Mouse (Mus musculus) macrophage (primary cell): ENCODE data around the gene Afap1. TPM values are rescaled to one million over a fixed set of nuclear protein-coding genes. Genes with fewer than 3 reads are reported as not detected.

Experiments used
- H3K27ac ChIP-seq: fragments of 350-480 bp; formaldehyde crosslinking; 2 replicates; pipeline ENCODE4 v1.9.0; 2021
- H3K36me3 ChIP-seq: fragments of 350-480 bp; formaldehyde crosslinking; 2 replicates; pipeline ENCODE4 v1.9.0; 2021; ENCODE audit errors: inconsistent target
- H3K4me3 ChIP-seq: fragments of 350-480 bp; formaldehyde crosslinking; 2 replicates; pipeline ENCODE4 v1.9.0; 2021; ENCODE audit errors: inconsistent target
- H3K79me2 ChIP-seq: fragments of 350-480 bp; formaldehyde crosslinking; 2 replicates; pipeline ENCODE4 v1.9.0; 2021; ENCODE audit errors: inconsistent target
- WGBS: methylation state at CpG from one replicate; pipeline ENCODE4 v1.1.7; 2026; ENCODE audit warnings: inconsistent platforms; ENCODE audit not compliant: missing documents; 5-methylcytosine and 5-hydroxymethylcytosine counted together
- polyA plus RNA-seq: library from polyadenylated mRNA; stranded (reverse); fragments of 250-400 nt; gene quantifications from 3 replicates; pipeline ENCODE4 v1.2.4, GENCODE M21; 2018; ENCODE audit warnings: inconsistent platforms

Afap1 gene
- polyA plus RNA-seq, 1 experiment from 2014 or later: 0.86 TPM

DNA sequence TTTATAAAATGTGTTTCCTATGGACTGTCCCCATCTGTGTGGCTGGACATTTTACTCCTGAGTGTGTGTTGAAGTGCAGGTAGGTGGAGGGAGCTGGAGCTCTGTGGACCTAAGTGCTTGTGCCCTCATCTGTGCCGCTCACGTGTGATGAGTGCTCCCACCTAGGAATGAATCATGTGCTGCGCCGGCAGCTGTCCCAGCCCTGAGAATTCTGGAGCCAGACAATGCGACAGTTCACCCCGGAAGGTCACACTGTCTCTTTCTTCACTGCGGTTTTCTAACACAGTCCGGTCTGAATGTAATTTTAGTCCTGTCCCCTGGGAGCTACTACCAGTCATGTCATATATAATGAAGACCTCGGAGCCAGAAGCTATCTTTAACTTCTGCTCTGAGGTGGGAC, 70.5 kb downstream of the Afap1 start:
- no peaks in the 10 kb centered on the region for H3K79me2 ChIP-seq
- 93% methylated on average over 9 of the region's 9 CpGs for WGBS
- no peak overlapping the region for H3K4me3 ChIP-seq
- H3K36me3 ChIP-seq: no peaks in the 10 kb centered on the region
- no peak overlapping the region for H3K27ac ChIP-seq

DNA sequence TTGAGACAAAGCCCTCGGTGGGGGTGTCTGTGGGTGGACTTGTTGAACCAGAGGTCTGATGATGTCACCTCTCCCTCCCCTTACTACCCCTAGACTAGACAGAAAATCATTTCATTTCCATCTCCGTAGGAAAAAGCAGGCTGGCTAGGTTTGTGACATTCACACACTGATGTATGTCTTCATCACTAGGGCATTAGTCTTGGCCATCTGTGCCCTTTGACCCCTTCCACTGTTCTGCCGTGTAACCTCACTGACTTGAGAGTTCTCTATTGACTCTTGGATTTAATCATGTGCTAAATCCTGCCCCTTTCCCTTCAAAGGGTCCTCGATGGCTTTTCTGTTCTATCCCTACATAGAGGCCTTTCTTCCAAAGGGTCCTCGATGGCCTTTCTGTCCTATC, 71.9 kb downstream of the Afap1 start:
- 80% methylated on average over 5 of the region's 5 CpGs for WGBS
- no peaks in the 10 kb centered on the region for H3K79me2 ChIP-seq

DNA sequence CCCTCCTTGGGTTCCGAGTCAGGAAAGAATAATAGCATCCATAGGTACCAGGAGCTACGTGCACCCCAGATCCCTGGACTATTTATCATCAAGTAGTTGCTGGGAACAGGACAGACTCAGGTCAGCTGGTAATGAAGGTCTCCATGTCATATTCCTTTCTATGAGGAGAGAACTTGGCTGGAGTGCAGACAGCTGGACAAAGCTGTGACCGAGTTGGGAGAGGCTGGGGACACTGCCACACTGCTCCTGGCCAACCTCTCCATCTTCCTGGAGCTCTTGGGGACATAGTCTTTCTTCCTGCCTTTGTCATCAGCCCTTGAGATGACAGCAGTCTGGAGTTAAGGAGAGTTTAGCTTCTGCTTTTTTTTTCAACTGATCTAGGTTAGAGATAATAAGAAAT, 76.7 kb downstream of the Afap1 start:
- no peaks in the 10 kb centered on the region for H3K36me3 ChIP-seq
- no peaks in the 10 kb centered on the region for H3K79me2 ChIP-seq
- no peak overlapping the region for H3K27ac ChIP-seq
- no peak overlapping the region for H3K4me3 ChIP-seq
- 92% methylated on average over 3 of the region's 3 CpGs for WGBS

More for the DNA sequence above, 71.9 kb downstream of the Afap1 start:
- Histone ChIP-seq H3K36me3 (no peaks in the 10 kb centered on the region), H3K4me3 (no peak overlapping the region), H3K27ac (no peak overlapping the region)

- H3K79me2 ChIP-seq: no peaks in the 10 kb centered on the region
- no peaks in the 10 kb centered on the region for H3K36me3 ChIP-seq
- 76% methylated on average over 12 of the region's 12 CpGs for WGBS
- no peak overlapping the region for H3K27ac ChIP-seq
- no peak overlapping the region for H3K4me3 ChIP-seq
Measured at GRCm38 (mm10) chr5:35970380-35971105, 77.4 kb downstream of the Afap1 start.

GRCm38 (mm10) chr5:35971841-35972578, 78.9 kb downstream of the Afap1 start:
- Histone ChIP-seq H3K36me3 (no peaks in the 10 kb centered on the region), H3K4me3 (no peak overlapping the region), H3K27ac (no peak overlapping the region), H3K79me2 (no peaks in the 10 kb centered on the region)
- 65% methylated on average over 10 of the region's 10 CpGs for WGBS

DNA sequence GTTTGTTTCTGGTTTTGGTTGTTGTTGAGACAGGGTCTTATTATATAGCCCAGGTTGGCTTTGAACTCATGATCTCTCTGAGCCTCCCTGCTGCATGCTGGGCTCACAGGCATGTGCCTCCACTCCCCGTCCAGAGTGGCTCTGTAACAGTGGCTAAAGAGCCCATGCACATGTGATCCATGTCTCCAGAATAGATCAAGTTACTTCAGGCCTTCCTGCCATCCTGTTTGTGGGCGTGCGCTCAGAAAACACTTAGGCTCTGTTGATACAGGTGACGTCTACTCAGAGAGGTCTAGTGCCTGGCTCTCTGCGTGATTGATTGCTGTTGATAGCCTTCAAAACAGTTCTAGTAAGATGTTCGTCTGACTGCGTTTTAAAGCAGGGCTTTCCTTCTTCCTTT, 79.6 kb downstream of the Afap1 start:
- 91% methylated on average over 7 of the region's 7 CpGs for WGBS
- H3K27ac ChIP-seq: no peak overlapping the region
- no peaks in the 10 kb centered on the region for H3K36me3 ChIP-seq
- no peak overlapping the region for H3K4me3 ChIP-seq
- no peaks in the 10 kb centered on the region for H3K79me2 ChIP-seq

GRCm38 (mm10) chr5:35973800-35974199, 80.7 kb downstream of the Afap1 start:
- Histone ChIP-seq H3K79me2 (no peaks in the 10 kb centered on the region), H3K4me3 (no peak overlapping the region), H3K27ac (no peak overlapping the region), H3K36me3 (no peaks in the 10 kb centered on the region)
- 20% methylated on average over 12 of the region's 12 CpGs for WGBS

GRCm38 (mm10) chr5:35974265-35974664, 81.1 kb downstream of the Afap1 start:
- Histone ChIP-seq H3K36me3 (no peaks in the 10 kb centered on the region), H3K79me2 (no peaks in the 10 kb centered on the region), H3K4me3 (no peak overlapping the region), H3K27ac (no peak overlapping the region)
- 82% methylated on average over 15 of the region's 15 CpGs for WGBS

- no peaks in the 10 kb centered on the region for H3K79me2 ChIP-seq
- 15% methylated on average over 5 of the region's 5 CpGs for WGBS
- no peaks in the 10 kb centered on the region for H3K36me3 ChIP-seq
- no peak overlapping the region for H3K4me3 ChIP-seq
- no peak overlapping the region for H3K27ac ChIP-seq
Measured at GRCm38 (mm10) chr5:35975681-35976080, 82.6 kb downstream of the Afap1 start.

DNA sequence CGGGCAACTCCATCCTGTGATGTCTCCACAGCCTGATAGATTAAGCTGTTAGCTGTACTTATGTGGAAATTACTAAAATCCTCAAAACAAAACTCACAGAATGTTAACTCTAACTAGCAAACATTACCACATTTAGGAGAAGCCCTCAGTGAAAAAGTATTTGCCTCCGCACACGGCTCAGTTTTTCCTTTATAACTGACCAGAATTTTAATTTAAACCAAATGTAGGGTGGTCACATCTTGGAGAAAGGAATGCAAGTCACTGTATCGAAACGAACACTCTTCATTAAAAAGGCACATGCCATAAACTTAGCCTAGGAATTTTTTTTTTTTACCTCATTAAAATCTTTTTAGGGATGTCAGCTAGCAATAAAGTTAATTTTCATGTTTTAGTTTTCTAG, 87.4 kb downstream of the Afap1 start:
- WGBS: 98% methylated on average over 5 of the region's 5 CpGs
- Histone ChIP-seq H3K4me3 (no peak overlapping the region), H3K36me3 (no peaks in the 10 kb centered on the region), H3K79me2 (no peaks in the 10 kb centered on the region), H3K27ac (no peak overlapping the region)

GRCm38 (mm10) chr5:35981341-35981740, 88.2 kb downstream of the Afap1 start:
- 96% methylated on average over 5 of the region's 5 CpGs for WGBS

DNA sequence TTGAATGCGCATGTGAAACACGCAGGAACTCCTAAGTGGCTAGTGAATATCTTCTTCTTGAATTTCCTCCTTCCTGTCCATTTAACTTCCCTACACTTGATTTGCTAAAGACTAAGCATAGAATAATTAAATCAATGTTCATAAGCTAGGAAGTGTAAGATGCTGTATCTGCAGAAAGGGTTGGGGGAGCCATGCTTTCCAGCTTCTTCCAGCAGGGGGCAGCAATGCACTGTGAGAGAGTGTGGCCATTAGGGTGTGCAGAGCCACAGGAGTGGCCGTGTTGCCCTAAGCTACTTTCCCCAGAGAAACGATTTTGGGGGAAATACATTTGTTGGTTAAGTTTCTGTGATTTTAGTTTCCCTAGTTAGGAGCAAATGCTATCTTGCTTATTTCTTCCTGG, 88.9 kb downstream of the Afap1 start:
- WGBS: 42% methylated on average over 4 of the region's 4 CpGs
- Histone ChIP-seq H3K79me2 (no peaks in the 10 kb centered on the region), H3K4me3 (no peak overlapping the region), H3K27ac (no peak overlapping the region), H3K36me3 (no peaks in the 10 kb centered on the region)

More at GRCm38 (mm10) chr5:35981341-35981740, 88.2 kb downstream of the Afap1 start:
- H3K27ac ChIP-seq: no peak overlapping the region
- no peaks in the 10 kb centered on the region for H3K36me3 ChIP-seq
- no peaks in the 10 kb centered on the region for H3K79me2 ChIP-seq
- no peak overlapping the region for H3K4me3 ChIP-seq

GRCm38 (mm10) chr5:35985611-35986010, 92.5 kb downstream of the Afap1 start:
- WGBS: 95% methylated on average over 8 of the region's 8 CpGs
- H3K36me3 ChIP-seq: no peaks in the 10 kb centered on the region
- no peaks in the 10 kb centered on the region for H3K79me2 ChIP-seq
- no peak overlapping the region for H3K4me3 ChIP-seq
- H3K27ac ChIP-seq: no peak overlapping the region

DNA sequence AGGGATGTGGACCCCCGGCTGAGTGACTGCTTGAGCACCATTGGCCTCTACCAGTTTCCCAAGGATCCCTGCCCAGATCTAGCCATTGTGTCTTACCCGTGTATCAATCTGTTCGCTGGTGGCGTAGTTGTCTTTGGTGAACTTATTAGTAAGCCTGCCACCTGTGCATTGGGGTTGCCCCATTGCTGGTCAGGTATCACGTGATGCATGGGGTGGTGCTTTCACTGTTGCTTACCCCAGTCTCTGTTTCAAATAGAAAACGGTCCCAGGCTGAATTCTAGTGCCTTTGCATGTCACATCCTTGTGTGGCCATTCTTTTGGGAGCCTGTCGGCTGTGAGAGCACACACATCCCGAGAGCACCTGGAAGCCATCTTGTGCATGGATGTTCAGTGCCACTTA, 95.0 kb downstream of the Afap1 start:
- 95% methylated on average over 8 of the region's 8 CpGs for WGBS
- H3K27ac ChIP-seq: no peak overlapping the region
- H3K79me2 ChIP-seq: no peaks in the 10 kb centered on the region
- no peaks in the 10 kb centered on the region for H3K36me3 ChIP-seq
- H3K4me3 ChIP-seq: no peak overlapping the region

DNA sequence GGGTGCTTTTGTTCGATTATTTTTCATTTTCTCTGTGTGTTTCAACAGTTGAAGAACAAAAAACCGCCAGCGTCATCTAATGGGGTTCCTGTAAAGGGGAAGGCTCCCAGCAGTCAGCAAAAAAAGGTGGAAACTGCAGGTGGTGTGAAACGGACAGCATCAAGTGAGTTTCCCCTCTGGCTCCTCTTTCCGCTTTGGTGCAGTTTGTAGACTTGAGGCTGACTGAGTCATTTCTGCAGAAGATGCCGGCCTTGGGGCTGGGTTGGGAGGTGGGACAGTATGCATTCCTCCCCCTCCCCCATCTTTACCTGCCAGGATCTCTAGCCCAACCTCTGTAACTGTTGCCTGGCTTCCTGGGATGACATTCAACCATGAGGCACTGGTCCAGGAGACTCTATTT, 96.4 kb downstream of the Afap1 start:
- Histone ChIP-seq H3K27ac (no peak overlapping the region), H3K4me3 (no peak overlapping the region), H3K79me2 (no peaks in the 10 kb centered on the region), H3K36me3 (no peaks in the 10 kb centered on the region)
- 77% methylated on average over 6 of the region's 6 CpGs for WGBS
